Mouse (Mus musculus) C2C12 (cell line): ENCODE results near the gene Ttll2.
"Not testable (repeated sequence)": the region's sequence is repeated elsewhere in the genome, so short reads cannot be mapped to it uniquely, and the experiment has no call there.

Source experiments
- CTCF ChIP-seq: IDR thresholded peaks from one replicate; pipeline ENCODE4 v1.5.1; 2011; ENCODE audit not compliant: control insufficient read depth, insufficient read depth, insufficient read length
- MYOG ChIP-seq: IDR thresholded peaks from one replicate; pipeline ENCODE4 v1.6.1; 2011; ENCODE audit not compliant: control insufficient read depth, insufficient read length; ENCODE audit errors: extremely low read depth
- USF1 ChIP-seq: IDR thresholded peaks from one replicate; pipeline ENCODE4 v1.6.1; 2011; ENCODE audit warnings: low read depth, mild to moderate bottlenecking, control low read depth, moderate library complexity

GRCm38 (mm10) chr17:7352596-7352995, at the start of gene Ttll2:
- not testable (repeated sequence) for TF ChIP-seq CTCF, MYOG, USF1
